Mouse (Mus musculus) CD4-positive, CD25-positive, alpha-beta regulatory T cell, adult 4 months (primary cell): ENCODE results near the gene Ak8. TPM values are rescaled to one million over a fixed set of nuclear protein-coding genes. Genes with fewer than 3 reads are reported as not detected.

ENCODE experiments used
- ATAC-seq: one replicate; pipeline ENCODE4 v1.8.0; 2017
- polyA plus RNA-seq, 2 experiments: library from polyadenylated mRNA; unstranded; fragments of 100-300 nt; shearing (Covaris generic); gene quantifications; one replicate each; pipeline ENCODE4 v1.2.1; 2017

The Ak8 gene
- polyA plus RNA-seq, 2 experiments from 2014 or later, result not detected

DNA sequence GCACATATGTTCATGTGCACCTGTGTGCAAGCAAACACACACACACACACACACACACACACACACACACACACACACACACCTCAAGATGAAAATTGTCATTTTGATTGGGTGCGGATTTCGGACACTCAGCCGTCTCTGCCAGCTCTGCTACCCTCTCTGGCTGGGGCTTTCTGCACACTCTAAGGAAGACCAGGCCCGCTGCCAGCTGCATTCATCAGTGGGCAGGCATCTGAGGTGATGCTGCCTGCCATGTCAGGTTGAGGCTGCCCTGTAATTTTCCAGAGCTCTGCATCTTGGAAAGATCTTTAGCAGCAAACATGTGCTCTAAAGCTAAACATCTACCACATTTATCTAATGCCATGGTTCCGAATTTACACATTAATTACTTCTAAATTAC, 37.1 kb downstream of the Ak8 start:
- ATAC-seq, result no peak

DNA sequence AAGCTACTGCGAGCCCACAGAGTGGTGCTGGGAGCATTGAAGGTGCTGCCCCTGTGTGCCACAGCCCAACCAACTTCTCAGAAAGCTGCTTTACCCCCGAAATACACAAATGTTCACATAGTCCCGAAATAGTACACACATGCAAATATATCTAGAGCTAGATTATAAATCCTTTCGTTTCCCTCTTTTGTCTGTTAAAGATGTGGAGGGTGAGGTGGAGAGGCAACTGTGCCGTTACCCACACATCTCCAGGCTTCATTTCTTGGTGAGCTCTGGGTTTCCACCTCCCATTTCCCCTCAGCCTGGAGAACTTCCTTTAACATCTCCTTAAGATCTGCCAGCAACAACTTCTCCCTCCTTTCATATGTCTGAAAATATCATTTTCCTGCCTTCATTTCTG, 40.2 kb downstream of the Ak8 start:
- ATAC-seq, result no peak

DNA sequence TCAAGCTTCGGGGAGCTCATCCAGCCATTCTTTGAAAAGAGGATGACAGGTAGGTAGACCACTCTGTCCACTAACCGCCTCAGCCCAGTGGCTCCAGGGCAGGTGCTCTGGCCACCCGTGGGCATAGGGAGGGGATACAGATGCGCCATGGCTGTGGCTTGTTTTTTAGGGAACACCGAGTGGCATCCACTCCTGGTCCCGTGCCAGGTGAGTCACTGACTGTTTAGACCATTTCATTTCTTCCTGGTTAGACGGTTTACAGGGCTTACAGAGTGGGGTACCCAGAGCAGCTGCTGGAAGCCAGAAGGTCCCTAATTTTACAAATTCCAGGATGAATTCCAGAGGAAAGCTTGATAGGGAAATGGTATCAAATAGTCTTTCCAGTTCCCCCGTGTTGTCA, 42.7 kb downstream of the Ak8 start:
- ATAC-seq, result no peak

DNA sequence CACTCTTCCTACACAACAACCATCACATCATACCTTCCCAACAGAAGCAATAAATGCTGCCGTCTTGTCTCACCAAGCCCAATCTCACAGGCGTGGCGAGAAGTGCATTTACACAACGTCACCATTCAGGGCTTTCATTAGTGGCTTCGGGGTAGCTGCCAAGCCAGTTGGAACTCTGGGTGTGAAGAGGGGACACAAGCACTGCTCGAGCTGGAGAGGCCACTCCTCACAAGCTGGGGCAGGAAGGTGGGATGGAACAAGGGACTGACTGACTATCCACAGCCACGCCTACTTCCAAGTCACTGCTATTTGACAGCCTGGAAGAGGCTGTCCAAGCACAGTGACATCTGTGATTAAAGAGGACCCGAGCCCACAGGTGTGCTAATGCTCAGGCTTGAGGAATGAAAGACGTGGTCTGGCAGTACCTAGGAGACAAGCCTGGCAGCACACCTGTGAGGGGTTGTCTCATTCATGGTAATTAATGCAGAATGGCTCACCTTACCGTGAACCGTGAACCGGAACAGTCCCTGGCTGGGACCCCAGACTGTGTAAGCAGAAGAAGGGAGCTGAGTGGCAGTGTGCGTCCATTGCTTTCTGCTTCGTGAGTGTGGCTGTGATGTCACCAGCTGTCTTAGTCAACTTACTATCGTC, 46.8 kb downstream of the Ak8 start:
- ATAC-seq, result no peak

DNA sequence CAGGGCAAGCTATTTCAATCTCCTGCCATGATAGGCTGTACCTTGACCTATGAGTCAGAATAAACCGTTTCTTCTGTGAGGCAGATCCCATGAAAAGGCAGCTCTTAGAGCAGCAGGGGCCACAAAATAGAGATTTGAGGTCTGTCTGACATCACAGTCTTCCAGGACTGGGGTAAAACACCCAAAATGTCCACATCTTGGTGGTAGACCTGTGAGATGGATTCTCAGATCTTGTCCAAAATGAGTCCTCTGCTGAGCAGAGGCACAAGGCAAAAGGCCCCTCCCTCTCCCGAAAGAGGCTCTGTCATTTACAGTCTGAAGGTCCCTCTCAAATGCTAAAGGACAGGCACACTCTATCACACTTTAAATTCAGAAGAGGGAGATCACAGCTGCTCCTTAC, 47.7 kb downstream of the Ak8 start:
- no peak for ATAC-seq

DNA sequence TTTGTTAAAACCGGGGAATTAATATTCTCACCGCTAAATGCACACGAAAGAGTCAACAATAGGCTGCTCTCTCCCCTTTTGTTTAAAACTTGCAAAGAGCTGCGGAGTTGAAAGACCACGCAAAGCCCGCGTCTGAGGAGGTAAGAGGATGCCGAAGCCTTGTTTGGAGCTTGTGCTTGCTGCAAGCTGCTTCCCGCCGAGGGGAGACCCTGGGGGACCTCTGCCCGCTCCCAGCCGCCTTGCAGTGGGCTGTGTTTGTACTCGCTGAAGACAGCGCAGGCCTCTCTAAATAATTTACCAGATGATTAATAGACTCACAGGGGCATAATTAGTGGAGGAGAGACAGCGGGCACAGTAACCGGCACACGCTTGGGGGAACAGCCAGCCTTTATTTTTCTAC, 51.2 kb downstream of the Ak8 start:
- no peak for ATAC-seq

DNA sequence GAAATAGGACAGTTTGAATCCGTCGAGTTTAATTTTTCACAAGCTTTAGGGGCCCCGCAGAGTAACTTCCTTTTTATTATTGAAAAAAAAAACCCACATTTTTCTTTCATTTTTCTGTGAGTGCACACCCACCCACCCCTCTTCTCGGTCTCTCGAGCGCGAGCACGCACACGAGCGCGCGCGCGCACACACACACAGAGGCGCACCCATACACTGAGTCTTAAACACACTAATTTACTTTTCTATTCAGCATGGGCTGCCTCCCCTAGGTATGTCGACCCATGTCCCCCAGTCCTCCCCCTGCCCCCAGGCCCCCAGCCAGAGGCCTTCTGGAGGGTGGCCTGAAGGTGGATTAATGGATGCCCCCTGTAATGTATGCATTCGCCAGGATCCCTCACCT, 51.7 kb downstream of the Ak8 start:
- no peak for ATAC-seq

DNA sequence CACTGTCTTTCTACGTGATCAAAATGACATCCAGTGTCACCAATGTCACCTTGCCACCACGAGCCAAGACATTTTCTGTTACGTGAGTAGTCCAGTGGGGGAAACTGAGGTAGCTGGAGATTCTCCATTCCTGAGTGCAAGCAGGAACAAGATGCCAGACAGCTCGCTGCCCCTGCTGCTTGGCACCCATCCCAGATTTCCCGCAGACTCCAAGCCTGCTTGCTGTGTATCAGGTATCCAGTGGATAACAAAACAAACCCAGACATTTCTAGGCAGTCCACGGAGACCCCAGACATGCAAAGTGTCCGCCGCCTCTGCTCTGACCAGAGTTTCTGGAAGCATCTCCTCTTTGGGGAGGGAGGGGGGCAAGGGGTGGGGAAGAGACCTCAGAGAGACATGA, 52.4 kb downstream of the Ak8 start:
- ATAC-seq, result no peak

DNA sequence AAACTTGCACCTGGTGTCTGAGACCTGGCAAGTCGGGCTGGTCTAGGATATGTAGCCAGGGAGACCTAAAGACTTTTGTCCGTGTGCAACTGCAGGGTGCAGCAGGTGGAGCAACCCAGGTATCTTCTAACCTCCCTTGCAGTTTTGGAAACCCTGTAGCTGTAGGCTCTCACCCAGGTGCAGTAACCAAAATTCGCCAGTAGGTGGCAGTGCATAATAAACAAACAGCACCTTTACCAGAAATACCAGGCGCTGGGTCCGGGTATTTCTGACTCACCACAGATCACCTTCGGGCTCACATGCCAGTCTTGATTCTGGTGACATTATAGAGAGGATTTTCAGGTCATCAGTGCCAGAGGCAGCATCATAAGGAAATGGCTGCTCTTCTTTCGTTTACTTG, 55.5 kb downstream of the Ak8 start:
- ATAC-seq, result peak; percentile 41

DNA sequence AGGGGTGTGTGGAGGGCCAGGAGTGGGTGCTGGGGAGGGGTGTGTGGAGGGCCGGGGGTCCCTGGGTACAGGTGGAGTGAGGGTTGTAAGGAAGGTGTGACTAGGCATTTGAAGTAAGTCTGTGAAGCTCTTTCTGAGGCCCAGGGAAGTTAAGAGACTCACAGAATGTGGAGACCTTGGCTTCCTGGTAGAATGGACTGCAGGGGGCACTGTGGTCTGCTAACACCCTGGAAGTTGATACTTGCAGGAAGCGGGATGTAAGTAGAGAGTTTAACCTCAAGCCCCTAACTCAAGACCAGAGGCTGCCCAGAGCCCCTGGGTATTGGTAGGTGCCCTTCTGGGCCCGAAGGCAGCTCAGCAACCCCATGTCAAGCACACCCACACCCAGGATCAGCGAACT, 56.2 kb downstream of the Ak8 start:
- ATAC-seq, result no peak

DNA sequence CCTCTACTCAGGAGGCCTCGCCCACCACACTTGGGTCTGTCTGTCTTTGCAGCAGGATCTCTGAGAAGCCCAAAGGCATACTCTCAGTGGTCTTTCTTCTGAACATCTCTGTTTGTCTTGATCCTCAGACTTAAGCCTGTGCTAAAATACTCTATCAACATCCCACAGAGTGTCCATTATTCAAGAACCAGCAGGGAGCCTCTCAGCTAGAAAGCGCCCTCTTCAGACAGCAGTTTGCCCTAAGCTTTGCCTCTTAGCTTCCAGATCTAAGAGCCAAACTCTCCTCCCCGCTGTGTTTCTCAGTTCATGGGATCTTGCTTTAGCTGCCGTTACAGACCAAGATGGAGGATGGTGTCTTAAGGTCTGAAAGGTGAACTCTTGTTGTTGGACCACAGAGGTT, 59.5 kb downstream of the Ak8 start:
- ATAC-seq, result no peak

DNA sequence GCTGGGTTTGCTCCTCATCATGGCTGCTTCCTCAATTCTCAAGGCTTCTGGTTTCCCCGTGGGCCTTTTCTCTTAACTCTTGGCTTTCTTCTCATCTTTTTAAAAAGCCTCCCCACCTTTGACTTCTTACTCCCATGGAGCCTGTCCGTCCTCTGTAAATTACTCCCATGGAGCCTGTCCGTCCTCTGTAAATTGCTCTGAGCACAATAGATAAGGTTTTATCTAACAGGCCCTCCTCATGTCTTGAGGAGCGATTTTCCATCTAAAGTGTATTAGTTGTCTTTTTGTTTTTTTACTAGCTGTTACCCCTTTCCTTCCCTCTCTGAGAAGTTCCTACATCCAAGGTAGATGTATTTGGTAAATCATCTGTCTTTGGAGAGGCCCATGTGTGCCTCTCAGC, 66.6 kb downstream of the Ak8 start:
- ATAC-seq, result no peak

DNA sequence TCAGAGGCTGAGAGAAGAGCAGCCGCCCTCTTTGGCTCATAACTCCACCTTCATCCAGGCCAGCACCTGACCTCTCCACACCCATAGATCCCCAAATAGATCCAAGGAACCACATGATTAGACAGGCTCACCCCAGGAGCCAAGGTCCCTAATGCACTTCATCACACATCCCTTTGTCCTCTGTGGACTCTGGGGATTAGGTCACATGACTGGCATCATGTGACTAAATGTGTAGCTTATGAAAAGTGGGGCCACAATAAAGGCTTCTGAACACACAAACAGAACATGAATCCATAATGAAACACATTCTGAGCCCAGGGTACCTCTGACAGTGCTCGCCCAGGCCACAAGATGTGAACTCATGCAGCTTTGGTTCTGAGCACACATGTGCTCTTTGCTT, 67.1 kb downstream of the Ak8 start:
- no peak for ATAC-seq

DNA sequence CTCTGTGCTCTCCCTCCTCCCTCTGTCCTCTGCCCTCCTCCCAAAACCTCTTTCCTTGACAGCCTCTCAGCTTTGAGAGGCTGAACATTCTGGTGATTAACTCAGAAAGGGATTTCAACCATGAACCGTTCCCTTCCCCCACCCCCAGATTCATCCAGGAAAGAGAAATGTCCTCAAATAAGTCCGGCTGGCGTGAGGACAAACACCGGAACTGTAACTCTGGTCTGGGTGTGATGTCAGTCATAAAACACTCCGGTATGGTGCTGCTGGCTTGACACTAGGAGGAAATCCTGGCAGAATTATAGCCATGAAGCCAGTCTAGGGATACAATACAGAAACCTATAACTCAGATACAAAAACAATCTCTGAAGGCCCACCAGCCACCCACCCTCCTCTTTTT, 70.7 kb downstream of the Ak8 start:
- no peak for ATAC-seq

DNA sequence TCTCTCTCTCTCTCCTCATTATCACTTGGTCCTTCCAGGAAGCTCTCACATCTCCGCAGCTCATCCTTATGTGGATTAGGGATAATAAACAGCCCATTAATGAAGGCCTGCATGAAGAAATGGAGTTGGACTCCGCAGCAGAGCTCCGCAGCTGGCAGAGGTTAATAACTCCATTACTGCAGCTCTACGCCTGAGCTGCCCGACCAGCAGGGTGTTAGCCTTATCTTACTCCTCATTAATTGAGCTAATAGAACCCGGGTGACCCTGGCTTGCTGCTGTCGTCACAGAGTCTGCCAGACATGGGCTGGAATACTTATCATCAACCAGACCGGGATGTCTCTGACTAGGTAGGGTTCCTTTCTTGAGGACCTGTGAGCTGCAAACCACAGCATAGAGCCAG, 74.1 kb downstream of the Ak8 start:
- ATAC-seq, result no peak

DNA sequence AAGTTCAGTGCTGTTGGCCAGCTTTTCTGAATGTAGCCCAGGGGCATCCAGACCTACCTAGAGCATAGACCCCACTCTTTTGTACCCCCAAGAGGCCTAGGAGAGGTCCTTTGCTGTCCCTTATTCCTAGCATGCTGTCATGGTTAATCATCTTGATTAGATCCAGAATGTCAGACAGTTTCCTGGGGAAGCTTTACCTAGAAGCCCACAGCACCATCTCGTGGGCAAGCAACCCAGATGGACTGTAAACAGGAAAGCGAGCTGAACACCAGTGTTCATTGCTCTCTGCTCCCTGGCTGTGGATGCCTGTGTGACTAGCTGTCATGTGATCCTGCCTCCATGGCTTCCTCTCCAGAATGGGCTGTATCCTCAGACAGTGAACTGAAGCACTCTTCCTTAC, 76.8 kb downstream of the Ak8 start:
- ATAC-seq, result no peak

DNA sequence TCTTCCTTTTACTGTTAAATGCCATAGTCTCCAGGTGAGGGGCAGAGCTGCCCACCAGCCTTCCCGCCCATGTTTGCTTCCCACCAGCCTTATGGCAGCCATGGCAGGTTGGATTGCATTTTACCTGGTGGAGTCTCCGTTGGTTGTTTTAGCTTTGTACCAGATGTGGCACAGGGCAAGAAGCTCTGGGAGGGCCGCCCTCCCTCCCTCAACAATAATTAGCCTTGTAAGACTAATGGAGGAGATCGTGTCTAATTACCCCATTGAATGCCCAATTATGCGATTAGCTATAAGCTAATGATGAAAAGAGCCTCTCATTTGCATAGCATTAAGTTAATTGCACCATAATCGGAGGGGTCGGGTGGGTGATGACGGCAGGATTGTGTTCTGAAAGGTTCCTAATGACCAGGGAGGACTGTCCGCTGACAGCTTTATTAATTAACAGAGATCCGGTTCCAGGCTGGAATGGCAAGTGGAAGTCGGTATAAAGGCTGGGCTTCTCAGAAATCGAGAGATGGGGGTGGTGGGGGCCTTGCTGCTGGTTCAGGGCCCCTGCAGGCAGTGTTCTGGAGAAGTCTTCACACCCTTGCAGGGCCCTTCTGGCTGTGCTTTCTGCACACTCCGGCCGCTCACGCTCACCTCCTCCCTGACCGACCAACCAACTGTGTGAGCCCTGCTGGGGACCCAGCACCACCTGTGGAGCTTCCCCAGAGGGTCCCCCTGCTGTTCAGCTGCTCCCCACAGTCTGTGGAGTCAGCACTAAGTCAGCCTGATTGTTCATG, 80.2 kb downstream of the Ak8 start:
- ATAC-seq, result no peak

DNA sequence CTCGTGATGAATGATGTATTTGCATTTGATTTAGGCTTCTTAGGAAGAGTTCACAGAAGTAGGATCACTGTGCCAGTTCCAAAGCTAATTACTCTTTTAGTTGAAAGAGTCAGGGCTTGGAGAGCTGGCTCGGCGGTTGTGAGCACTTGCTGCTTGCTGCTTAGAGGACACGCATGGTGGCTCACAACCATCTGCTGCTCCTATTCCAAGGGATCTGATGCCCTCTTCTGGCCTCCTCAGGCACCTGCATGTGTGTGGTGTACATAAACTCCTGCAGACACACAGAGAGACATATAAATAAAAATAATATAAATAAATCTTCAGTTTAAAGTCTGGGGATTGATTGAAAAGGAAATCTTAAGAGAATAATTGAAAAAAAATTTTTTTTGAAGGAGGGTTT, 81.3 kb downstream of the Ak8 start:
- no peak for ATAC-seq

DNA sequence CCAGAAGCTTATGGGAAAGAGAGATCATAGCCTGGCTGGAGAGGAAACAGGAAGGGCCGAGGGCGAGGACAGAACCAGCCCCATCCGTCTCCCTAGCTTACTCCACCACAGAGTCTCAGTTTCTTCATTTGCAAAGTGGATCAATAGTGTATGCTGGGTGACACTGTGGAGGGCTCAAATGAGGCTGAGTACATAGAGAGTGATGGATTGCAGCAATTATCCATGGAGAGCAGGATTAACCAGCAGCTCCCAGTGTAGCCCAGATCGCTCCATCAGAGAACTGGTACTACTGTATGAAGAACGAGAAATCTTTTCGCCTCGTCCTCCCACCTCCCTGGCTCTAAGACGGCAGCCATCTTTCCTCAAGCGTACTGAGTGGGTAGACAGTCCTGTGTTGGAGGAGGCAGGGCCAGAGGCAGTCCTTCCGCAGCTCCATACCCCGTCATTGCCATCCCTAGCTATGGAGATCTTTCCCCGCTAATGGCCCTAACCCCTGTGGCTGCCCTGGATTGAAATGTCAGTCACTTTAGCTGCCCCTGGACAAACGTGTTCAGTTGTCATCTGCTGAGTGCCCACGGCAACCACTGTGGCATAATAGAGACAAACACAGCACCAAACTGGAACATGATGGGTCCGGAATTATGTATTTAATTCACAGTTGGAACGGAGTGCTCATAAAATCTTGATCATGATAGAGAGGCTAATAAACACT, 86.5 kb downstream of the Ak8 start:
- no peak for ATAC-seq

DNA sequence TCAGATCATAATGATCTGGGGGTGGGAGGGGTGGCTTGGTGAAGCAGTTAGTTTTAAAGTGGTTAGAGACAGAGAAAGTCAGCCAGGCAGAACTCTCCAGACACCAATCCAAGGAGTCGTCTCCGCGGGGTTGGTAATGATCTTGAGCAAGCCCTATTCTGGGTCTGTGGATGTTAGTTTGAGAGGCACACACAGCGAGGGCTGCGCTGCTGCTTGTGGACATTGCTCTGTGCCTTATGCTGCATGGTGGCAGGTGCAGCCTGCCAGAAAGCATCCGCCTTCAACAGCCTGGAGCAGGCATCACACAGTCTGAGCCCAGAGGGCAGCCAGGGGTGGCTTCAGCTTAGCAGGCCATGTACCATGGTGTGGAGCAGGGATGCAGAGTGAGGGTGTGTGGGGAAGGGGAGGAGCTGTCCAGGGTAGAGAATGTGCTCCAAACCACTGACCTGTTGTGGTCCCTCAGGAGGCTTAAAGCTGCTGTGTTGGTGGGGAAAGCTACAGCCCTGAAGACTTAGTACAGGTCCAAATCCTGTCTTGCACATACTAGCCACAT, 87.2 kb downstream of the Ak8 start:
- no peak for ATAC-seq

DNA sequence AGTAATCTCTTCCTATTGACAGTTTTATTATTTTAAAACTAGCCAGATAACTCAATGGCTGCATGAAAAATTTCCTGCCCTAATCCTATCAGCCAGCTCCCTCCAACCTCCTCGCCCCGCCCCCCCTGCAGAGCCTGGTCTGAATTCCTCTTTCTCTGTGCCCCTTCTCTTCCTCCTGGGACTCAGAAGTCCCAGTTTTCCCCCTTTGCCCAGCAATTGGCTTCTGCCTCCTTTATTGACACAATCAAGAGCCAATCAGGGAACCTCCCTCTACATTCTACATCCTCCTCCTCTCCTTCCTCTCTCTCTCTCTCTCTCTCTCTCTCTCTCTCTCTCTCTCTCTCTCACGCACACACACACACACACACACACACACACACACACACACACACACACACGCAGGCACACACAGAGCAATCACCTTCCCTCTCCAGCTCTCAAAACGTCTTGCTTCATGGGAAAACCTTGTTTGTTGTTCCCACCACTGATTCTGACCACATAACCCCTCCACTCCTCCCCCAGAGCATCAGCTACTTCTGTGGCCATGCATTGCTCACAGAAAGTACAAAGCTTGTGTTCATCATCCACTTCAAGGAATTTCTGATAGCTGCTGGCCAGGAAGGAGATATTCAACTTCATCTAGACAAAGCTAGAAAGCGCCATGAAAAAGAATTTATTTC, 93.1 kb downstream of the Ak8 start:
- ATAC-seq, result no peak

DNA sequence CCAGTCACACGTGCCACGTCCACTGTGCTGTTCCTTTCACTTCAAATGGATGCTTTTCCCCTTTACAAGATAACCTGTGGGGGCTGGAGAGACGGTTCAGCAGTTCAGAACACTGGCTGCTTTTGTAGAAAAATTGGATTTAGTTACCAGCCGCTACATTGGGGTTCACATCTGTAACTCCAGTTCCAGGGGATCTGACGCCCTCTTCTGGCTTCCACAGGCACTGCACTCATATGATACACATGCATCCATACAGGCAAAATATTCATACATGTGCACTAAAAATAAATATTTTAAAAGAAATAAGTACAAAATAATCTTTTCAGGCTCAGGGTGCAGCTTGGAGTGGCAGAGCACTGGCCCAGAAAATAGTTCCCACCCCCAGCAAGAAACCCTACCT, 94.7 kb downstream of the Ak8 start:
- ATAC-seq, result no peak

DNA sequence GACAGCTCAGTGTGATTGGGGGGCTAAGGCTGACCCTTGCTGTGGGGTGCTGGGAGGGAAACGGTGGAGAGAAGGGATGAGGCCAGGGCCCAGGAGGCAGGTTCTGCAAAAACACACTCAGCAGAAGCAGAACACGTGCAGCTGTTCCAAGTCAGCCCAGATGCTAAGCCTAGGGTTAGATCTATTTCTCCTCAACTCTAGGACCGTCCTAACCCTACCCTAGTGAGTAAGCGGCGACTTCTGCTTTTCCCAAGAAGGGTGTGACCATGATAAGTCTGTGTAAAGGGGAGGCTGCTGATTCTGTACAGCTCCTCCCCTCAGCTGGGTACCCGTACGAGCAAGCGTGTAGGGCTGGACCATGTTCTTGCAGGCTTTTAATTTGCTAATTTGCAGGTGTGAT, 96.3 kb downstream of the Ak8 start:
- no peak for ATAC-seq
